Mouse (Mus musculus): ENCODE measurements around the gene Supt3.

The Supt3 gene

DNA sequence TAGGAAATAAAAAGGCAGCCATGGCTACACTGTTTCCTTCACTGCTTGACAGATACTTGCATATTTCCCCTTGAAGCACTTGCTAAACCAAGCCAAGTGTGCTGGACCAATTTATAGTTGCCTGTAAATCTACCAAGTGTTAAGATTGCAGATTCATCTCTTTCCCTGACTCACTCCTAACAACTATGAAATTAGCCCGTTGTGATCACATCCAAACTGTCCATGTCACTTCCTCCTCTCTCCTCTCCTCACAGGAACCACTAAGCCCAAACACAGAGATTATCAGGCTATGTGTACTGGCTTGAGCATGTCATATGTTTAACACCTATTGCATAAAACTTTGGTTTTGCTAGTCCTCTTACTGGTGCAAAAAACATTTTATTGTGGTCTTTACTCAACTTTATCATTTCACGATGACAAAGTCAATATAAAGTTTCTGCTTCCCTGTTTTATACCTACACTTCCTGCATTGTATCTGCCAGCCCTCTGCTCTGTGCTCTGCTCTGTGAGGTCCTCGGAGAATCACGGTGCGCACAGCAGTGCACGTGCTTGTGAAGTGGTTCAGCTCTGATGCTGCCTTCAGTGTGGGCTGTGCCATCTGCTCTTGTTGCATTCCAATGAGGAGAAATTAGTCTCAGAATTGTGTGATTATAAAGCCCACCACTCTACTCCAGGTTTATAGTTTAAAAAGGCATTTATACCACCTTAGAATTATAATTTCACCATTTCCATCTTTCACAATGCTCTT, 186.3 kb downstream of the Supt3 start:
- DNase-seq (ENCODE audit: low spot score in 2 of 2) = no peak

GRCm38 (mm10) chr17:44967186-44967585, 190.2 kb downstream of the Supt3 start:
- peak; percentile 23 to 45 for DNase-seq (ENCODE audit: low spot score in 2 of 2)

- no peak for DNase-seq (ENCODE audit: low spot score in 2 of 2)
These were observed 193.3 kb downstream of the Supt3 start for GRCm38 (mm10) chr17:44970255-44970654.

DNA sequence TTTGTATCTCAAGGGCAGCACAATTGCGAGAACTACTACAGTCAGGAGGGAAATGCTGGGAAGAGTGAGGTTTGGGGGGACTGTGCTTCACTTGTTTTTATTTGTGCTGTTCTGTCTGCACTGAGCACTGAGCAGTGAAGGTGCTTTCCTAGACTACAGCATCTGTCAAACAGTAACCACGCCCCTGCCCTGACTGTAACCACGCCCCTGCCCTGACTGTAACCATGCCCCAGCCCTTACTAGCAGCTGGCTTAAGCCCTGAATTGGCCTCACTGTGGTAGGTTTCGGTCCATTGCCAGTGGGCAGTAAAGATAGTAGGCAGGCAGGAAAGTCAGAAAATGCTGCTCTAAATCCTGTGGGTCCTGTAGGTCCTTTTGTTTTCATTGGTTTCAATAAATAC, 196.5 kb downstream of the Supt3 start:
- no peak for DNase-seq (ENCODE audit: low spot score in 2 of 2)

DNA sequence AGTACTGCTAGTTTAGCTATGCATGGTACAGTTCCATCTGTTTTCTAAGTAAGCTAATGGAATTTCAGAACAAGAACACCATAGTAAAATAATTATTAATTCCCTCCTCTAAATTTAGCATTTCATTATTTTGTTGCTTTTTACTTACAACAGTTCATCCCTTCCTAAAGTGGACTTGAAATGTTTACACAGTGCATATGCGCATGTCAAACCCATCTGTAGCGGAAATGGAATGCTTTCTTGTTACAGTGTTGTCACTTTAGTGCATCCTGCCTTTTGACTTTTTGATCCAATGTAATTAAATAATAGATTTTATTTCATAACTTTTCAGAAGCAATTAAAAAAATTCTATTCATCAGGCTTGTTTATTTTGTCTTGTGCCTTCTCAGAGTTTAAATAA, 200.7 kb downstream of the Supt3 start:
- no peak for DNase-seq (ENCODE audit: low spot score in 2 of 2)

GRCm38 (mm10) chr17:44987964-44988363, 211.0 kb downstream of the Supt3 start:
- DNase-seq (ENCODE audit: low spot score in 2 of 2) = no peak

DNA sequence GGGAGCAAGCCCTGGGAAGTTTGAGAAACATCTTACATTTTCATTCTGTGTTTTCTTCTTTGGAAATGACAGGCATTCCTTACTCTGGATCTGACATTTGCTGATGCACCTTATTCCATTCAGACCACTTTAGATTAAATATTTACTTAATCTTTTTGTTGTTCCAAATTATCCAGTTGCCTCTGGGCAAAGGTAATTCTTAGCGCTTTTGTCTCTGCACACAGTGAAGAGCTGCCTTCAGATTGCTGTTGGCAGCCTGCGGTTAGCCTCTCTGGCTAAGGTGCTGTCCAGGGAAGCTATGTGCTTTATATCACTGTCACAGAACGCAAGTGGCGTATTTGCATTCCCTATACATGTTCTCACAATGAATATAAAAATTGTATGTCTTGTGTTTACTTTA, 226.4 kb downstream of the Supt3 start:
- no peak for DNase-seq (ENCODE audit: low spot score in 2 of 2)

DNA sequence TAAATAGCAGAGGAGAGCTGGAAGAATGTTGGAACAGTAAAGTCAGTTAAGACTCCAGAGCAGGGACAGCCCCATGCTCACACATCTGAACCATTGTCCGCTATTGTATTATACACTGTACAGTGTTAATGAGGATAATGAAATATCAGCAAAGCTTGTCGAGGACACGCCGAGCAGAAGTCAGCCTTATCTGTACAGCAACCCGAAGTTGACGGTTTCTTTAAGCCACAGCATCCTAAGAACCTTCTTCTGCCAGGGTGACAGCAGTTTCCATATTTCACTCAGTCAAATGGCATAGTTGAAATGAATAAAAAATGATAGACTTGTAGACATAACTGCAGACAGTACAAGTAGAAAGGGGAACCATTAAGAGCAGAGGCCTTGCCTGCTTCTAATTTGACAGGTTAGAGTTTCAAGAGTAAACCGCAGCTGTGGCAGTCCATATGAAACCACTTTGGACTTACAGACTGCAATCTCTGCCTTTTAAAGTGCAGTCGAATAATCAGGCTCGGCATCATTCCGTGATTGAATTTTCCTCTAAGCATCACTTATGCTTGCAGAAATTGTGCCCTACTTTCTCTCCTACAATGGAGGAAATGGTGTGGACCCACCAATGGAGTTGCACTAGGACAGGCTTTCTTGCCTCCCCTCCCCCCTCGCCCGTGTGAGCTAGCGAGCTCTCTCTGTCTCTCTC, 227.7 kb downstream of the Supt3 start:
- DNase-seq (ENCODE audit: low spot score in 2 of 2) = no peak

DNA sequence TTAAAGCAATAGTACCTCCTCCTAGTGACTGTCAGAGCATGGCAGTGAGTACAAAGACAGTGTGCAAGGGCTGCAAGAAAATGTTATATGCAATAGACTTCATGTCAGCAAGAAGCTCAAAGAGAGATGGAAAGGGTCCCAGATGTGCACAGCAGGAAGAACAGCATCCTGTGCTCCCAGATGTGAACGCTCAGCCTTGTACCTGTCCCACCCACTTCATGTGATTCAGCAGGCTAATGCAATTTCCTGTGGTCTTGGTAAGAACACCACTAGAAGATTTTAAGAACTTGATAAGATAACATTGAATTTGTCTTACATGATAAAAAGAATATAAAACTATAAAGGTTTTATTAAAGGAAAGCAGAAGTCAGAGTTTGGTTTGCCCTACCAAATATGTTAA, 230.5 kb downstream of the Supt3 start:
- no peak for DNase-seq (ENCODE audit: low spot score in 2 of 2)

DNA sequence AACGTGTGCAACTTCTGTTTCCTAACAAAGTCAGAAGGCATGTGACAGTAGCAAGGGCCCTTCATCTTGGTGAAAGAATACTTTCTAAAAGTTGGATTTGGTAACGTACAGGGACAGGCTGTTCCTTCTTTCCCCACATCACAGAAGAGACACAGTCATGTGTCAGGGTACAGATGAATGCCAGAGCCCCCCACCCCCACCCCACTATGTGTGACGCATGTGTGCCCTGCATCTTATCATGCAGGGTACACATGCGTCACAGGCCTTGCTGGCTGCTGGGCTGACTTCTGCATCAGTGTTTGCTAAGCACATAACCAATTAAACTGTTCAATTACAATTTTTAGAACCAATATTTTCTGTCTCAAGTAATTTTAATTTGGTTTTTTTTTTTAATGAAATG, 231.7 kb downstream of the Supt3 start:
- no peak for DNase-seq (ENCODE audit: low spot score in 2 of 2)

- DNase-seq (ENCODE audit: low spot score in 2 of 2) = no peak
These were observed 233.5 kb downstream of the Supt3 start for GRCm38 (mm10) chr17:45010409-45010808.

DNA sequence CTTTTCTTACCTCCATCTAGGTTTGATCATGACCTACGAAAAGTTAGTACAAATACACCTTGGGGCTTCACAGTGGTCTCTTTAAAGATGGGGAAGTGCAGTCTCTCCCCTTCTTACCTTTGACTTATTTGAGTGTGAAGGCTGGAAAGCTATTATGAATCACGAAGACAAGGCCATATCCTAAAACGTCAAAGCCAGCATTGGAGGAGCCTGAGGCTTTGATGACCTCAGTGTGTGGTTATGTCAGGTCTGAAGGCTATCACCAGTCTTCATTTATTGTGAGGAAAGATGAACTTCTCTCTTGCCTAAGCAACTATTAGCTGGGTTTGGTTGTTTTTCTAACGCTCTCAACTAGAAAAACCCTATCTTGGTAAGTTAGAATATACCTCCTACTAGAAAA, 239.8 kb downstream of the Supt3 start:
- DNase-seq (ENCODE audit: low spot score in 2 of 2) = no peak

- DNase-seq (ENCODE audit: low spot score in 2 of 2) = no peak
These were observed 243.4 kb downstream of the Supt3 start for GRCm38 (mm10) chr17:45020155-45020930.

DNA sequence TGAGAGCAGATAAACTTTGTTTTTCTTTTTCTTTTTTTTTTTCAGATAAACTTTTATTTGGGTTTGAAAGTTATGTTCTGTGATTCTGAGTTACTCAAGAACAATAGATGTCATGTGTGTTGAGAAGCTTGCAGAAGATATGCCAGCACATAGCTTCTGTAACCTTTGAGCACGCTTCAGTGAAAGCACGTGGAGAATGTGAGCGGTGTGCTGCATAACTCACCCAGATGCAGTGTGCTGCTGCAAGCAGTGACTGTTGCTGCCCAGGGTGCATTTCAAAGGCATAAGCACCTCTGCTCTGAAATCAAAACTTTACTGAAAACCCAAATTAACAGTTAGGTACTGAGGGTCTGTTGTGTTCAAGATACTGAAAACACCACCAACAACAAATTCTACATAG, 251.5 kb downstream of the Supt3 start:
- no peak for DNase-seq (ENCODE audit: low spot score in 2 of 2)

DNA sequence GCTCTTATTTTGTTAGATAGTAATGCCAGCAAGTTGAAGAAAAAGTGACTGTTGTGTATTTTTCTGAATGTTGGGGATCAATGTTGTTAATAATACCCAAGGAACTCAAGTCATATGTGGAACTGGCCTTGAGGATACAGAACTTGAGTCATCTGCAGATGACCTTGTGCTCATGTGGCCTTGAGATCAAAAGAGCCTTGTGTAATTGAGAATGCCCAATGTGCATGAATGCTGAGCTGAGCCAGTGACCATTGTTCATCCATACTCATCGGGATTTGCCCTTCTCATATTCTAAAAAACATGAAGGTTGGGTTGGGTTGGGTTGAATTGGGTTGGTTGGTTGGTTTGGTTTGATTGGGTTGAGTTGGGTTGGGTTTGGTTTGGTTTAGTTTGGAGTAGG, 252.2 kb downstream of the Supt3 start:
- no peak for DNase-seq (ENCODE audit: low spot score in 2 of 2)

DNA sequence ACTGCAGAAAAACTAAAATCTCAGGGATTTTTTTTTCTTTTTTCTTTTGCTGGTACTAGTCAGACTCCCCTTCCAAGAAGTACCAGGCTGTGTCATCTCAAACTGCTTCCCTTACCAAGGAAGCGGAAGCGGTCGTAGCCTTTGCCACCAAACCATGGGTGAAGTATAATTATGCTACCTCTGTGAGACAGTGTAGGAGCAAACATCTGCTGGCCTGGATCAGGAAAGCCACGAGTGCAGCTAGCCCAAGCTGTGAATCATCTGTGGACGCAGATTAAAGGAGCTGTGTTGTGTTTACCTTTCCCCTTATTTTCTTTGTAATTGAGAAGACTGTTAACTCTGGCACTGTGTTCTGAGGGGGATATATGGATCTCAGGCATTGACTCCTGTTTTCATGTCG, 255.3 kb downstream of the Supt3 start:
- no peak for DNase-seq (ENCODE audit: low spot score in 2 of 2)

DNA sequence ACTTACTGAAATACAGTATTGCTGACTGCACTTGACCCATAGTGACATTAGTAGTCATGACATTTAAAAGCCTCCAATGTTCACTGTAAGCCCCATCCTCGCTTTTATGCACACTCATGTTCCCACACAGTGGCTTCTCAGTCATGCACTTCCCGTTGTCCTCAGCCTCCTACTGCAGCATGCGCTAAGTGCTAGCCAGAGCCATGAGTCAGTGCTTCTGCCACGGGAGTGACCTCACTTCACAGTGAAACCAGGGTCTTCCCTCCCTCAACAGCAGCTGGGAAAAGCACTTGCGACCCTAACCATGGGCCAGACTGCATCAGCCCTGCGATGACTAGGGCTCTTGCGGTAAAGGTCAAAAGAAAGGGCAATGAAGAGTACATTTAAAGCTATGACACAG, 256.7 kb downstream of the Supt3 start:
- DNase-seq (ENCODE audit: low spot score in 2 of 2) = no peak

- no peak for DNase-seq (ENCODE audit: low spot score in 2 of 2)
These were observed 264.1 kb downstream of the Supt3 start for GRCm38 (mm10) chr17:45041084-45041483.

- DNase-seq (ENCODE audit: low spot score in 2 of 2) = no peak
These were observed 268.9 kb downstream of the Supt3 start for GRCm38 (mm10) chr17:45045804-45046203.

DNA sequence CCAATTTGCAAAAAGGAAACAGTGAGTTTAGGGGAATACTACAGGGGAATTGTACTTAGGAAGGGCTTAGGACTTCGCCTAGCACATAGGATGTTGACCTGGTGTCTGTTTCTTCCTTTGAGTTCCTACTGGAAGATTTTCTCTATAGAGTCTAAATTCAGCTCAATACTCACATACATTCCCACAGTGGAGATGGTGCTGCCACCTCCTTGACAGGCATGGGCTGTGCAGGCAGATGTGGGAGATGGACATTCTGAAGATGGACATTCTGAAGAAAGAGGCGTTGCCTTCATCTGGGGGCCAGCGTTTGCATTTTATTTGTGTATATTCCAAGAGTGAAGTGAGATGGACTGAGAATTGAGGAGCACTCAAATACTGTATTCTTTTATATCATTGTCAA, 269.6 kb downstream of the Supt3 start:
- DNase-seq (ENCODE audit: low spot score in 2 of 2) = no peak

GRCm38 (mm10) chr17:45047236-45047635, 270.3 kb downstream of the Supt3 start:
- DNase-seq (ENCODE audit: low spot score in 2 of 2) = no peak

- DNase-seq (ENCODE audit: low spot score in 2 of 2) = no peak
These were observed 275.0 kb downstream of the Supt3 start for GRCm38 (mm10) chr17:45051971-45052370.

GRCm38 (mm10) chr17:45053371-45053770, 276.4 kb downstream of the Supt3 start:
- no peak for DNase-seq (ENCODE audit: low spot score in 2 of 2)
